Mouse (Mus musculus): ENCODE results near the gene Patl2. TPM values are rescaled to one million over a fixed set of nuclear protein-coding genes. Genes with fewer than 3 reads are reported as not detected.

Gene Patl2
- polyA plus RNA-seq, 1 experiment from 2014 or later, result not detected

GRCm38 (mm10) chr2:122159667-122160066, 26.3 kb downstream of the Patl2 start:
- no peak overlapping the region for H3K4me2 ChIP-seq (ENCODE audit: low read length)
- no peak overlapping the region for H3K27ac ChIP-seq (replicated peaks in 1 of 2; ENCODE audit: control insufficient read depth in 1 of 2, insufficient read depth in 1 of 2, low read depth in 2 of 2, low read length in 2 of 2)
- no peaks in the 10 kb centered on the region for H3K27me3 ChIP-seq (ENCODE audit: control insufficient read depth, insufficient read depth, low read length)
- 82% methylated on average over 6 of the region's 6 CpGs for WGBS
- ATAC-seq (ENCODE audit: insufficient number of reproducible peaks, insufficient read depth, low FRiP score, low read depth), result no peak
- H3K9ac ChIP-seq (ENCODE audit: low read length), result no peak overlapping the region
- H3K36me3 ChIP-seq (ENCODE audit: control insufficient read depth, insufficient read depth, low read length), result no peaks in the 10 kb centered on the region
- no peak overlapping the region for H3K4me3 ChIP-seq (ENCODE audit: control insufficient read depth in 1 of 2, insufficient read depth in 1 of 2, low read depth in 1 of 2, low read length in 2 of 2)
- H3K4me1 ChIP-seq (ENCODE audit: control insufficient read depth in 2 of 2, insufficient read depth in 2 of 2, low read length in 2 of 2), result peaks cover 14 to 21% of the 10 kb centered on the region in 2 experiments
- H3K9me3 ChIP-seq (ENCODE audit: control insufficient read depth, low read length), result no peaks in the 10 kb centered on the region

GRCm38 (mm10) chr2:122158362-122158802, 27.6 kb downstream of the Patl2 start:
- H3K4me1 ChIP-seq (ENCODE audit: control insufficient read depth in 2 of 2, insufficient read depth in 2 of 2, low read length in 2 of 2), result peaks cover 8 to 21% of the 10 kb centered on the region in 2 experiments
- H3K9ac ChIP-seq (ENCODE audit: low read length), result no peak overlapping the region
- no peaks in the 10 kb centered on the region for H3K9me3 ChIP-seq (ENCODE audit: control insufficient read depth, low read length)
- no peak for ATAC-seq (ENCODE audit: insufficient number of reproducible peaks, insufficient read depth, low FRiP score, low read depth)
- 25% methylated on average over 6 of the region's 6 CpGs for WGBS
- no peaks in the 10 kb centered on the region for H3K36me3 ChIP-seq (ENCODE audit: control insufficient read depth, insufficient read depth, low read length)
- H3K27me3 ChIP-seq (ENCODE audit: control insufficient read depth, insufficient read depth, low read length), result no peaks in the 10 kb centered on the region
- peak overlapping the region; percentile 27 to 36; a peak in 1 of 4 replicates for H3K27ac ChIP-seq (replicated peaks in 1 of 2; ENCODE audit: control insufficient read depth in 1 of 2, insufficient read depth in 1 of 2, low read depth in 2 of 2, low read length in 2 of 2)
- H3K4me3 ChIP-seq (ENCODE audit: control insufficient read depth in 1 of 2, insufficient read depth in 1 of 2, low read depth in 1 of 2, low read length in 2 of 2), result no peak overlapping the region
- no peak overlapping the region for H3K4me2 ChIP-seq (ENCODE audit: low read length)

GRCm38 (mm10) chr2:122157561-122157960, 28.4 kb downstream of the Patl2 start:
- Histone ChIP-seq H3K4me3 (ENCODE audit: control insufficient read depth in 1 of 2, insufficient read depth in 1 of 2, low read depth in 1 of 2, low read length in 2 of 2) (no peak overlapping the region), H3K27ac (replicated peaks in 1 of 2; ENCODE audit: control insufficient read depth in 1 of 2, insufficient read depth in 1 of 2, low read depth in 2 of 2, low read length in 2 of 2) (no peak overlapping the region), H3K9ac (ENCODE audit: low read length) (no peak overlapping the region), H3K4me2 (ENCODE audit: low read length) (no peak overlapping the region), H3K27me3 (ENCODE audit: control insufficient read depth, insufficient read depth, low read length) (no peaks in the 10 kb centered on the region), H3K36me3 (ENCODE audit: control insufficient read depth, insufficient read depth, low read length) (peaks cover 4% of the 10 kb centered on the region; the same call in 1 of the 2 replicates), H3K9me3 (ENCODE audit: control insufficient read depth, low read length) (no peaks in the 10 kb centered on the region), H3K4me1 (ENCODE audit: control insufficient read depth in 2 of 2, insufficient read depth in 2 of 2, low read length in 2 of 2) (peaks cover 8 to 21% of the 10 kb centered on the region in 2 experiments)
- ATAC-seq (ENCODE audit: insufficient number of reproducible peaks, insufficient read depth, low FRiP score, low read depth), result no peak

- no peaks in the 10 kb centered on the region for H3K9me3 ChIP-seq (ENCODE audit: control insufficient read depth, low read length)
- H3K27me3 ChIP-seq (ENCODE audit: control insufficient read depth, insufficient read depth, low read length), result no peaks in the 10 kb centered on the region
- no peak overlapping the region for H3K27ac ChIP-seq (replicated peaks in 1 of 2; ENCODE audit: control insufficient read depth in 1 of 2, insufficient read depth in 1 of 2, low read depth in 2 of 2, low read length in 2 of 2)
- peaks cover 14% of the 10 kb centered on the region for H3K36me3 ChIP-seq (ENCODE audit: control insufficient read depth, insufficient read depth, low read length)
- H3K9ac ChIP-seq (ENCODE audit: low read length), result no peak overlapping the region
- no peak overlapping the region for H3K4me2 ChIP-seq (ENCODE audit: low read length)
- peaks cover 1 to 13% of the 10 kb centered on the region in 2 experiments for H3K4me1 ChIP-seq (ENCODE audit: control insufficient read depth in 2 of 2, insufficient read depth in 2 of 2, low read length in 2 of 2)
- no peak for ATAC-seq (ENCODE audit: insufficient number of reproducible peaks, insufficient read depth, low FRiP score, low read depth)
- WGBS, result 92% methylated on average over 4 of the region's 4 CpGs
- no peak overlapping the region for H3K4me3 ChIP-seq (ENCODE audit: control insufficient read depth in 1 of 2, insufficient read depth in 1 of 2, low read depth in 1 of 2, low read length in 2 of 2)
Observed at GRCm38 (mm10) chr2:122156051-122156700, 29.8 kb downstream of the Patl2 start.

- H3K4me2 ChIP-seq (ENCODE audit: low read length), result no peak overlapping the region
- H3K9me3 ChIP-seq (ENCODE audit: control insufficient read depth, low read length), result no peaks in the 10 kb centered on the region
- H3K27me3 ChIP-seq (ENCODE audit: control insufficient read depth, insufficient read depth, low read length), result no peaks in the 10 kb centered on the region
- no peak overlapping the region for H3K4me3 ChIP-seq (ENCODE audit: control insufficient read depth in 1 of 2, insufficient read depth in 1 of 2, low read depth in 1 of 2, low read length in 2 of 2)
- 69% methylated on average over 2 of the region's 2 CpGs for WGBS
- peaks cover 0 to 11% of the 10 kb centered on the region in 2 experiments; a peak in 2 of 4 replicates for H3K4me1 ChIP-seq (ENCODE audit: control insufficient read depth in 2 of 2, insufficient read depth in 2 of 2, low read length in 2 of 2)
- peaks cover 17% of the 10 kb centered on the region for H3K36me3 ChIP-seq (ENCODE audit: control insufficient read depth, insufficient read depth, low read length)
- H3K9ac ChIP-seq (ENCODE audit: low read length), result no peak overlapping the region
- H3K27ac ChIP-seq (replicated peaks in 1 of 2; ENCODE audit: control insufficient read depth in 1 of 2, insufficient read depth in 1 of 2, low read depth in 2 of 2, low read length in 2 of 2), result no peak overlapping the region
- no peak for ATAC-seq (ENCODE audit: insufficient number of reproducible peaks, insufficient read depth, low FRiP score, low read depth)
Observed at GRCm38 (mm10) chr2:122155292-122155691, 30.7 kb downstream of the Patl2 start.

- H3K36me3 ChIP-seq (ENCODE audit: control insufficient read depth, insufficient read depth, low read length), result peaks cover 17% of the 10 kb centered on the region
- H3K9ac ChIP-seq (ENCODE audit: low read length), result no peak overlapping the region
- ATAC-seq (ENCODE audit: insufficient number of reproducible peaks, insufficient read depth, low FRiP score, low read depth), result no peak
- peaks cover 0 to 11% of the 10 kb centered on the region in 2 experiments; a peak in 2 of 4 replicates for H3K4me1 ChIP-seq (ENCODE audit: control insufficient read depth in 2 of 2, insufficient read depth in 2 of 2, low read length in 2 of 2)
- no peaks in the 10 kb centered on the region for H3K9me3 ChIP-seq (ENCODE audit: control insufficient read depth, low read length)
- WGBS, result 90% methylated on average over 2 of the region's 2 CpGs
- no peaks in the 10 kb centered on the region for H3K27me3 ChIP-seq (ENCODE audit: control insufficient read depth, insufficient read depth, low read length)
- H3K27ac ChIP-seq (replicated peaks in 1 of 2; ENCODE audit: control insufficient read depth in 1 of 2, insufficient read depth in 1 of 2, low read depth in 2 of 2, low read length in 2 of 2), result no peak overlapping the region
- no peak overlapping the region for H3K4me2 ChIP-seq (ENCODE audit: low read length)
- H3K4me3 ChIP-seq (ENCODE audit: control insufficient read depth in 1 of 2, insufficient read depth in 1 of 2, low read depth in 1 of 2, low read length in 2 of 2), result no peak overlapping the region
Observed at GRCm38 (mm10) chr2:122154479-122154878, 31.5 kb downstream of the Patl2 start.

GRCm38 (mm10) chr2:122153681-122154365, 32.2 kb downstream of the Patl2 start:
- no peak for ATAC-seq (ENCODE audit: insufficient number of reproducible peaks, insufficient read depth, low FRiP score, low read depth)
- Histone ChIP-seq H3K9ac (ENCODE audit: low read length) (no peak overlapping the region), H3K4me1 (ENCODE audit: control insufficient read depth in 2 of 2, insufficient read depth in 2 of 2, low read length in 2 of 2) (peaks cover 0 to 14% of the 10 kb centered on the region in 2 experiments; a peak in 2 of 4 replicates), H3K4me3 (ENCODE audit: control insufficient read depth in 1 of 2, insufficient read depth in 1 of 2, low read depth in 1 of 2, low read length in 2 of 2) (no peak overlapping the region), H3K27me3 (ENCODE audit: control insufficient read depth, insufficient read depth, low read length) (no peaks in the 10 kb centered on the region), H3K36me3 (ENCODE audit: control insufficient read depth, insufficient read depth, low read length) (peaks cover 17% of the 10 kb centered on the region), H3K27ac (replicated peaks in 1 of 2; ENCODE audit: control insufficient read depth in 1 of 2, insufficient read depth in 1 of 2, low read depth in 2 of 2, low read length in 2 of 2) (no peak overlapping the region), H3K4me2 (ENCODE audit: low read length) (no peak overlapping the region), H3K9me3 (ENCODE audit: control insufficient read depth, low read length) (no peaks in the 10 kb centered on the region)
- WGBS, result 73% methylated on average over 6 of the region's 7 CpGs

Data from heart, embryonic 14.5 days (tissue).